Mouse (Mus musculus) T-cell, adult 66 days (primary cell): ENCODE data around the gene Smc1a. TPM values are rescaled to one million over a fixed set of nuclear protein-coding genes. Genes with fewer than 3 reads are reported as not detected.

Experiments
- total RNA-seq, 2 experiments: library from RNA; stranded (reverse); gene quantifications; 3 replicates in 1 of 2; 4 replicates in 1 of 2; pipeline ENCODE4 v1.2.4; 2023

Smc1a gene
- 100 to 1,000 TPM; 123 to 148 TPM for total RNA-seq

DNA sequence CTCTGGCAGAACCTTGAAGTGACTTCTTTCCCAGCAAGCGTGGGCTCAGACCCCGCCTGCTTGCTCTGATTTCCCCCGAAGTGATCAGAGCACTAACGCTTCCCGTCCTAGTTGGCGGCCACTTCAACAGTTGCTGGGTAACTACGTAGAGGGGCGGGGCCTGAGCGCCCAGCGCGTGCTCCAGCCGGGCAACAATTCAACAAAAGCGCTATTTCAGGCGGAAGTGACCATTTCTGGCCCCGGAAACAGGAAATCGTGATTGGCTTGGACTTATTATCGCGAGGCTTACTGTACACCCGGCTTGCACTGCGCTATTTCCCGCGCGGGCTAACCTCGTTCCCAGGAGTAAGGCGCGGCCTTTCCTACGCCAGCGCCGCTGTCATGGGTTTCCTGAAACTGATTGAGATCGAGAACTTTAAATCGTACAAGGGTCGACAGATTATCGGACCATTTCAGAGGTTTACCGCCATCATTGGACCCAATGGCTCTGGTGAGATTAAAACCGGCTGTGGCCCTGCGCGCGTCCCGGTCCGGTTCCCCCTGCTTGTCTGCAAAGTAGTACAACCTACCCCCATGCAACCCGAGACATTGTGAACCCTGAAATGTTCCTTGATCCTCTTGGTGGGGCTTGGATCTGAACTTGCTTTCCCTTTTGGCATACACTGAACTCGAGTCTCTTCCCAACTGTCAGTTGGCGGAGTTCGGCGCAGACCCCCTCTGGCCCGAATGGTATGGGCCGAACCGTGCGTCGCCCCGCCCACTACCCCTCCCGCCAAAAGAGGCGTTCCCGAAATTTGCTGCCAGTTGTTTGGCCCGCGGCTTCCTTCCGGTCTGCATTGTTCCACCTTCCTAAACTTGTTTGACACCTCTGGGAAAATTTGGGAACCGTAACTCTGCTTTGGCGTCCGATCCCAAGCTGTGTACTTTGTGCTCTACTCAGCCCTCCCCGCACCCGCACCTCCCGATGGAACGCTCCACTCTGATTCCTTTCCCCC is at the start of gene Smc1a, which contains the start of gene Ribc1:
Gene Smc1a, plus strand, starts transcription at position 278 of the 995 bp plus-strand sequence.
Gene Ribc1, minus strand, starts transcription at position 145 of the 995 bp plus-strand sequence.

GRCm38 (mm10) chrX:152001737-152002710 is 14.2 kb upstream of the Smc1a start, which contains the start of gene Hsd17b10:
Hsd17b10 (plus strand) TSS chrX:152001845.

Other genes with a start within 250 kb of the Smc1a start
- gene Huwe1, start 215.6 kb upstream of the Smc1a start, total RNA-seq: 100 to 1,000 TPM; 345 to 358 TPM
- 10 to 100 TPM; 43.3 to 49.6 TPM for gene Hsd17b10, start 14.6 kb upstream of the Smc1a start, total RNA-seq
- gene Ribc1, start 133 bp upstream of the Smc1a start, total RNA-seq: not detected
- 1 to 10 TPM in 1 of 2 experiments, under 1 TPM in 1; 0.32 to 1.1 TPM for gene Iqsec2, start 127.8 kb downstream of the Smc1a start, total RNA-seq
- 100 to 1,000 TPM in 1 of 2 experiments, 10 to 100 TPM in 1; 91.0 to 135 TPM for gene Kdm5c, start 216.6 kb downstream of the Smc1a start, total RNA-seq